Mouse (Mus musculus): Measurements from ENCODE around the gene Cdk18.
"Not testable (repeated sequence)": the region's sequence is repeated elsewhere in the genome, so short reads cannot be mapped to it uniquely, and the experiment has no call there.

Gene Cdk18

GRCm38 (mm10) chr1:132139416-132139864 is at the start of gene Cdk18:
TSS of gene Cdk18 (minus strand) at chr1:132139684.
- DNase-seq (ENCODE audit: low spot score in 2 of 2): no peak

GRCm38 (mm10) chr1:132189231-132189630 is 49.7 kb upstream of the Cdk18 start:
- DNase-seq (ENCODE audit: low spot score in 2 of 2): no peak

- no peak for DNase-seq (ENCODE audit: low spot score in 2 of 2)
These were observed 49.1 kb upstream of the Cdk18 start for GRCm38 (mm10) chr1:132188442-132189066.

GRCm38 (mm10) chr1:132186303-132186702 is 46.8 kb upstream of the Cdk18 start:
- no peak for DNase-seq (ENCODE audit: low spot score in 2 of 2)

- DNase-seq (ENCODE audit: low spot score in 2 of 2): no peak
These were observed 32.1 kb upstream of the Cdk18 start for GRCm38 (mm10) chr1:132171619-132172018.

- no peak for DNase-seq (ENCODE audit: low spot score in 2 of 2)
These were observed 31.2 kb upstream of the Cdk18 start for GRCm38 (mm10) chr1:132170698-132171097.

GRCm38 (mm10) chr1:132168115-132168767 is 28.8 kb upstream of the Cdk18 start:
- DNase-seq (ENCODE audit: low spot score in 2 of 2): no peak

- DNase-seq (ENCODE audit: low spot score in 2 of 2): no peak
These were observed 26.4 kb upstream of the Cdk18 start for GRCm38 (mm10) chr1:132165859-132166258.

- no peak for DNase-seq (ENCODE audit: low spot score in 2 of 2)
These were observed 25.5 kb upstream of the Cdk18 start for GRCm38 (mm10) chr1:132164780-132165518.

GRCm38 (mm10) chr1:132162618-132163017 is 23.1 kb upstream of the Cdk18 start:
- not testable (repeated sequence) for DNase-seq (ENCODE audit: low spot score in 2 of 2)

- DNase-seq (ENCODE audit: low spot score in 2 of 2): no peak
These were observed 21.9 kb upstream of the Cdk18 start for GRCm38 (mm10) chr1:132161211-132161880.

GRCm38 (mm10) chr1:132159681-132160080 is 20.2 kb upstream of the Cdk18 start:
- no peak for DNase-seq (ENCODE audit: low spot score in 2 of 2)

- no peak for DNase-seq (ENCODE audit: low spot score in 2 of 2)
These were observed 19.3 kb upstream of the Cdk18 start for GRCm38 (mm10) chr1:132158741-132159140.

GRCm38 (mm10) chr1:132157808-132158207 is 18.3 kb upstream of the Cdk18 start:
- DNase-seq (ENCODE audit: low spot score in 2 of 2): no peak

- peak in 1 of 2 experiments; percentile 87 for DNase-seq (ENCODE audit: low spot score in 2 of 2)
These were observed 17.7 kb upstream of the Cdk18 start for GRCm38 (mm10) chr1:132157016-132157781.

- peak; percentile 50 to 71 for DNase-seq (ENCODE audit: low spot score in 2 of 2)
These were observed 16.3 kb upstream of the Cdk18 start for GRCm38 (mm10) chr1:132155737-132156136.

- no peak for DNase-seq (ENCODE audit: low spot score in 2 of 2)
These were observed 14.2 kb upstream of the Cdk18 start for GRCm38 (mm10) chr1:132153691-132154090.

- no peak for DNase-seq (ENCODE audit: low spot score in 2 of 2)
These were observed 13.7 kb upstream of the Cdk18 start for GRCm38 (mm10) chr1:132153086-132153690.

GRCm38 (mm10) chr1:132151908-132152307 is 12.4 kb upstream of the Cdk18 start:
- DNase-seq (ENCODE audit: low spot score in 2 of 2): no peak

GRCm38 (mm10) chr1:132150817-132151601 is 11.5 kb upstream of the Cdk18 start:
- DNase-seq (ENCODE audit: low spot score in 2 of 2): no peak

Data from frontal cortex, postnatal 10 days (tissue).